Mouse (Mus musculus) heart, embryonic 14.5 days (tissue): ENCODE results near the gene Slc38a1. TPM values are rescaled to one million over a fixed set of nuclear protein-coding genes. Genes with fewer than 3 reads are reported as not detected.

Source experiments
- ATAC-seq: fragments of 200-750 bp; cut with Nextera tagmentation; 2 replicates; pipeline ENCODE4 v1.8.0; 2017; ENCODE audit warnings: low read depth, moderate TSS enrichment; ENCODE audit not compliant: insufficient number of reproducible peaks, insufficient read depth, low FRiP score
- H3K27ac ChIP-seq, 2 experiments: fragments of 200-500 bp in 1 of 2; fragments of 300-500 bp in 1 of 2; sonication (generic) in 1 of 2; replicated peaks in 1 of 2; 2 replicates each; pipeline ENCODE4 v1.5.1; 2012 to 2014; ENCODE audit warnings: low read depth in 2 of 2, low read length in 2 of 2, control low read depth in 1 of 2, mild to moderate bottlenecking in 1 of 2, mixed read lengths in 1 of 2; ENCODE audit not compliant: control insufficient read depth in 1 of 2, insufficient read depth in 1 of 2
- H3K27me3 ChIP-seq: fragments of 300-500 bp; sonication (generic); 2 replicates; pipeline ENCODE4 v1.6.1; 2014; ENCODE audit warnings: mild to moderate bottlenecking, low read length, control low read depth; ENCODE audit not compliant: control insufficient read depth, insufficient read depth
- H3K36me3 ChIP-seq: fragments of 300-500 bp; sonication (generic); 2 replicates; pipeline ENCODE4 v1.6.1; 2014; ENCODE audit warnings: mild to moderate bottlenecking, control low read depth, low read length, mixed read lengths; ENCODE audit not compliant: control insufficient read depth, insufficient read depth
- H3K4me1 ChIP-seq, 2 experiments: fragments of 200-500 bp in 1 of 2; fragments of 300-500 bp in 1 of 2; sonication (generic) in 1 of 2; 2 replicates each; pipeline ENCODE4 v1.6.1; 2012 to 2014; ENCODE audit warnings: low read length in 2 of 2, control low read depth in 1 of 2, mixed read lengths in 1 of 2; ENCODE audit not compliant: control insufficient read depth in 2 of 2, insufficient read depth in 2 of 2
- H3K4me2 ChIP-seq: fragments of 300-500 bp; sonication (generic); 2 replicates; pipeline ENCODE4 v1.6.1; 2014; ENCODE audit warnings: mild to moderate bottlenecking, low read length
- H3K4me3 ChIP-seq, 2 experiments: fragments of 200-500 bp in 1 of 2; fragments of 300-500 bp in 1 of 2; sonication (generic) in 1 of 2; 2 replicates each; pipeline ENCODE4 v1.5.1; 2012 to 2014; ENCODE audit warnings: low read length in 2 of 2, mild to moderate bottlenecking in 2 of 2, control low read depth in 1 of 2, low read depth in 1 of 2, moderate library complexity in 1 of 2; ENCODE audit not compliant: control insufficient read depth in 1 of 2, insufficient read depth in 1 of 2
- H3K9ac ChIP-seq: fragments of 300-500 bp; sonication (generic); 2 replicates; pipeline ENCODE4 v1.6.1; 2014; ENCODE audit warnings: mild to moderate bottlenecking, low read length
- H3K9me3 ChIP-seq: fragments of 300-500 bp; sonication (generic); 2 replicates; pipeline ENCODE4 v1.6.1; 2016; ENCODE audit warnings: low read length, control low read depth; ENCODE audit not compliant: control insufficient read depth
- WGBS: fragments of 180-500 bp; shearing (Covaris S2); extraction: QIAGEN DNeasy Blood & Tissue Kit; methylation state at CpG from one replicate; pipeline ENCODE4 v1.1.7; 2014; 5-methylcytosine and 5-hydroxymethylcytosine counted together
- polyA plus RNA-seq: library from polyadenylated mRNA; unstranded; fragments of >200 nt; fragmentation: Nextera tagmentation; extraction: Ambion mirVana; gene quantifications from 2 replicates; pipeline ENCODE4 v1.2.1, GENCODE M21; 2014

The Slc38a1 gene
- polyA plus RNA-seq, 1 experiment from 2014 or later, result 72.8 TPM

DNA sequence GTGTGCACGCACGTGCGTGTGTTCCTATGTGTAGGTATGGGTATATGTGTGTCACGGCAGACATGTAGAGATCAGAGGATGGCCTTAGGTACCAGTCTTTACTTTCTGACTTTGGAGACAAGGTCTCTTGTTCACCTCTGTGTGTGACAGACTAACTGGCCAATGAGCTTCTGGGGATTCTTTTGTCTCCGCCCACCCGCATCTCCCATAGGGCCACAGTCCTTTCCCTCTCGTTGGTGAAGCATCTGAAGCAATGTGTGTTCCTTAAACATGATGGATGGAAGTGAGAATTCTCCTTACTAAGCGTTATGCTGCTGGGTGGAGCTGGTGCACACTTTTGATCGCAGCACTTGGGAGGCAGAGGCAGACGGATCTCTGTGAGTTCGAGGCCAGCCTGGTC, 32.3 kb upstream of the Slc38a1 start:
- Histone ChIP-seq H3K27ac (no peak overlapping the region), H3K4me1 (peaks cover 8 to 15% of the 10 kb centered on the region in 2 experiments), H3K4me2 (no peak overlapping the region), H3K4me3 (no peak overlapping the region), H3K9me3 (no peaks in the 10 kb centered on the region), H3K27me3 (no peaks in the 10 kb centered on the region), H3K36me3 (no peaks in the 10 kb centered on the region), H3K9ac (no peak overlapping the region)
- no peak for ATAC-seq
- 84% methylated on average over 11 of the region's 11 CpGs for WGBS

DNA sequence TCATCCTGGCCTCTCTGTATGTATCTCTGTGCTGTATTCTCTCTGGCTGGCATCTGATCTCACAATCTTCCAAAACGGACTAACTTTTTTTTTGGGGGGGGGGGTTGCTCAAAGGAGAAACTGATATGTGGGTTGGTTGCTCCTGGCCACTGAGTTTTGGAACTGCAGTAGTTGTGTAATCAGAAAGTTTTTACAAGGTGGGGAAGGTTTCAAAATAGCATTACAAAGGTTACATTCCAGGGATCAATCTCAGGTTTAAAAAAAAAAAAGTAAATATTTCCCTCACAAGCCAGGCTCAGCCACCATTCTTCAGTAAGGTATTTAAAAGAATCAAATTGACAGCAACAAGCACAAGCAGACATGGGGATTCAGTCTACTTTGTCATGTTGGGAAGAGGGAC, 31.4 kb upstream of the Slc38a1 start:
- 44% methylated on average over 1 of the region's 1 CpGs for WGBS
- Histone ChIP-seq H3K27ac (no peak overlapping the region), H3K4me2 (no peak overlapping the region), H3K27me3 (no peaks in the 10 kb centered on the region), H3K4me1 (peaks cover 8 to 15% of the 10 kb centered on the region in 2 experiments), H3K36me3 (no peaks in the 10 kb centered on the region), H3K9me3 (no peaks in the 10 kb centered on the region), H3K9ac (no peak overlapping the region), H3K4me3 (no peak overlapping the region)
- no peak for ATAC-seq

DNA sequence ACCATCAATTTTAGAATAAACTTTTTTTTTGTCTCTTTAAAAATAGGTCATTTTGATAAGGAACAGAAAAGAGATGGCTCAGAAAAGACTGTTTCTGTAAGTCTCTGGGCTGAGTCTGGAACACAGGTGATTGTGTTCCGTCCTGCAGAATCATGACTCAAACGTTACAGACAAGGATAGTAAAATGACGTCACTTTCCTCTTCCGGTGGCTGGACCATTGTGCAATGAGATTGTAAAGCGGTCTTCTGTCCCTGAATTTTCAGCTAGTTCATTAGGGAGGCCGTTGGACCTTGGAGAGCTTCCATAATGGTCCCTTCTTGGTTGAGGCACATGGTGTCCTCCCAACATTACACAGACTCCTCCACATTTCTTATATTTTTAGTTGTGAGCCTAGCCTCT, 27.0 kb upstream of the Slc38a1 start:
- Histone ChIP-seq H3K9me3 (no peaks in the 10 kb centered on the region), H3K4me2 (no peak overlapping the region), H3K9ac (no peak overlapping the region), H3K4me3 (no peak overlapping the region), H3K27ac (no peak overlapping the region), H3K36me3 (no peaks in the 10 kb centered on the region), H3K4me1 (no peaks in the 10 kb centered on the region), H3K27me3 (no peaks in the 10 kb centered on the region)
- no peak for ATAC-seq
- 62% methylated on average over 6 of the region's 6 CpGs for WGBS

DNA sequence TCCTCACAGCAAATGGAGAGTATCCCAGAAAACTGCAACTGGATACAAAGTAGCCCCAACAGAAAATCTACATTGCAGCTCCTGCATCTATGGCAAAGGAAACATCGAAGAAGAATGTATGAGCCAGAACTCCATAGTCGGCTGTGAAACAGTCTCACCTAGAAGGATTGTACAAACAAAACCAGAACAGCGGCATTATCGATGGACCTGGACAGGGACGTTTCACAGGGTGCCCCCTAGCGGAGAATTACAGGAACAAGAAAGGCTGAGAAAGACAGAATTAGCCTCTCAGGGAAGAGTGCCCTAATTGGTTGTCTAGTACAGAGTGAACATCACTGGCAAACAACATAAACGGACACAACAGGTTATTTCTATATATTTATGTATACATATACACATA, 23.9 kb upstream of the Slc38a1 start:
- Histone ChIP-seq H3K27ac (no peak overlapping the region), H3K27me3 (no peaks in the 10 kb centered on the region), H3K4me3 (peak overlapping the region; percentile 2 to 13; a peak in 2 of 4 replicates), H3K36me3 (no peaks in the 10 kb centered on the region), H3K4me2 (peak overlapping the region; percentile 36), H3K9me3 (no peaks in the 10 kb centered on the region), H3K4me1 (no peaks in the 10 kb centered on the region), H3K9ac (no peak overlapping the region)
- 3% methylated on average over 7 of the region's 7 CpGs for WGBS
- no peak for ATAC-seq

DNA sequence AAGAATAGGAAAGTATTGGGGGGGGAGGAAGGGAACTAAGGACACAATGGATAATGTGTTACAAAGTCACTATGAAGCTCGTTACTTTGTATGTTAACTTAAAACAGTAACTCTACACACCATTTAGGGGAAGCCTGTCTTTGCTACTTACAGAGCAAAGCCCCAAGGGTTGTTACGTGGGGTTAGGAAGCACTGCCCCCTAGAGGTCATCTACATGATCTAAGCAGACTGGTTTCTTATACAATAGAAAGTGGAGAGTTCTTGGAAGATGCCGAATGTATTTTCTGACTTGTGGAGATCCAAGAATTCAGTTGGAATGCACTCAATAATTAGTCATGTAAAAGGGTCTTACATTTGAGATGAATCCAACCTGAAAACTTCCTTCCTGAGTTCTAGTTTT, 23.2 kb upstream of the Slc38a1 start:
- H3K27ac ChIP-seq, result no peak overlapping the region
- H3K4me1 ChIP-seq, result peaks cover 3% of the 10 kb centered on the region in 2 experiments
- H3K36me3 ChIP-seq, result no peaks in the 10 kb centered on the region
- H3K4me3 ChIP-seq, result no peak overlapping the region
- no peaks in the 10 kb centered on the region for H3K9me3 ChIP-seq
- no peak overlapping the region for H3K9ac ChIP-seq
- no peaks in the 10 kb centered on the region for H3K27me3 ChIP-seq
- H3K4me2 ChIP-seq, result peak overlapping the region; percentile 36
- ATAC-seq, result peak; percentile 70; the same call in 1 of the 2 replicates
- WGBS, result 10% methylated on average over 3 of the region's 3 CpGs

DNA sequence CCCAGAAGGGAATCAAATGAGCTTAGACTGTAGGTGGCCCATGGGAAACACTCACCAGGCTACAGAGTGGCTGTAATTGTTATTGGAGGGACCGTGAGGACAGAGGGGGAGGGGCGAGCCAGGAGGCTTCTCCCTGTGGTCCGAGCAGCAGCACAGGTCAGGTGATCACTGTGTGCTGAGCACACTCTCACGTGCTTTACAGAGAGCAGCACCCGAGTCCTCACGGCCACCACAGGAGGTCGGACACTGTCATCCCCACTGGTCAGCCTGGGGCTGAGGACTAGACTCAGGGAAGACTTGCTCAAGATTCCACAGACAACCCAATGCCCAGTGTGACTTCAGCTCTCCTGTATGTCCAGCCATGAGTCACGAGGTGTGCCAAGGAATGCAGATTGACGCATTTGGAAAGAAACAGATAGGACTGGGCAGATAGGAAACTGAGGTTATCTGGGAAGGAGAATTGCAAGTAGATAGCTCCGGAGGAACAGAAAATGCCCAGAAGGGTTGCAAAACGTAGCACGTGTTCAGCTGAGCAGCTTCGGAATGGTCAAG, 18.0 kb upstream of the Slc38a1 start:
- 15% methylated on average over 13 of the region's 13 CpGs for WGBS
- Histone ChIP-seq H3K9me3 (no peaks in the 10 kb centered on the region), H3K4me3 (no peak overlapping the region), H3K36me3 (no peaks in the 10 kb centered on the region), H3K9ac (no peak overlapping the region), H3K4me2 (peak overlapping the region; percentile 49), H3K27ac (no peak overlapping the region), H3K27me3 (no peaks in the 10 kb centered on the region), H3K4me1 (peaks cover 9 to 15% of the 10 kb centered on the region in 2 experiments)
- ATAC-seq, result peak; percentile 67; the same call in 1 of the 2 replicates

DNA sequence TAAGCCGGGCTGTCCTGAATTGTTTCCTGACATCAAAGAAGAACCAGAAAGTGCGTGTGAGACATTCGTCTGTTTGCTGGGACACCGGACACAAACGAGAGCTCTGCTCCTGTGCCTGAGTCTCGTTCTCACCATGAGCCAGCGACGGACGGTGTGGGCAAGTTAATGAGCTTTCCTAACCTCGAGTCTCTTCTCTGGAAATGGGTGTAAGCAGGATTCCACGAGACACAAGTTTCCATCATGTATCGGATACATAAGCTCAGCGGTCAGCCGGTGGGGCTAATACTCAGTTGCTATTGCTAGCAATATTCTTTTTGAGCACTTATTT, 15.5 kb upstream of the Slc38a1 start:
- no peak for ATAC-seq
- peak overlapping the region; percentile 45 for H3K4me2 ChIP-seq

DNA sequence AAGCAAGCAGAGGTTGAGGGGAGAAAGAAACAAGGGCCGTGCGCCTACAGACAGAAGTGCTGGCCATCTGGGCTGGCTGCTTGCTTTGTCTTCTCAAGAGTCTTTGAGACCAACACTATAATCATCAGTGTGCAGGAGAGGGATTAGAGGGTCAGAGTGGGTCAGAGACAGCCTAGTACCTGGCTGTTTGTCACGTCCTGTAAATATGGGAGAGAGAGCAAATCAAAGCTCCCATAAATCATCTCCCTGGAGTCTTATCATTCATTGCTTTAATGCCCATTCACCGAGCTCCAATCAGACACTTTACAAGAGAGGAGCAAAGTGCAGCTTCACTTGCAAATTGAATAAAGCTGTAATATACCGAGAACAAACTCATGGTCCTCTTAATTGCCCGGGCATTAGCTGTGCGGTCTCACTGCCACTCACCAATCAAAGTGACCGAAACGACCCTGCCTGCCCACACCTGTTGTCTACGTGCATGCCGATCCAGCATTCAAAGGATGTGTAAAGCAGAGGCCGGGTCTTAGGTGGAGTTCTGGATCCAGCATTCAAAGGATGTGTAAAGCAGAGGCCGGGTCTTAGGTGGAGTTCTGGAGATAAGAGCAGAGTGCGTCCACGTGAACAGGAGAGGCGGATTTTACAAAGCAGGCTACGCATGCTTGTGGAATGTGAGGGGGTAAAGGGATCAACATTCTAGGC, 15.0 kb upstream of the Slc38a1 start:
- Histone ChIP-seq H3K4me3 (no peak overlapping the region), H3K27ac (no peak overlapping the region), H3K27me3 (no peaks in the 10 kb centered on the region), H3K9me3 (no peaks in the 10 kb centered on the region), H3K36me3 (no peaks in the 10 kb centered on the region), H3K4me2 (peak overlapping the region; percentile 45), H3K4me1 (peaks cover 9 to 18% of the 10 kb centered on the region in 2 experiments), H3K9ac (no peak overlapping the region)
- no peak for ATAC-seq
- WGBS, result 44% methylated on average over 17 of the region's 17 CpGs

More for the DNA sequence above, 15.5 kb upstream of the Slc38a1 start:
- no peak overlapping the region for H3K27ac ChIP-seq
- H3K4me1 ChIP-seq, result peaks cover 9 to 18% of the 10 kb centered on the region in 2 experiments
- H3K27me3 ChIP-seq, result no peaks in the 10 kb centered on the region
- 50% methylated on average over 14 of the region's 14 CpGs for WGBS
- no peak overlapping the region for H3K4me3 ChIP-seq
- no peaks in the 10 kb centered on the region for H3K9me3 ChIP-seq
- H3K36me3 ChIP-seq, result no peaks in the 10 kb centered on the region
- no peak overlapping the region for H3K9ac ChIP-seq
